Mouse (Mus musculus) olfactory bulb, adult 2 months (tissue): ENCODE results near the gene Havcr1. TPM values are rescaled to one million over a fixed set of nuclear protein-coding genes. Genes with fewer than 3 reads are reported as not detected.

Source experiments
- H3K27ac ChIP-seq: fragments of 200-500 bp; 2 replicates; pipeline ENCODE4 v1.5.1; 2012; ENCODE audit warnings: low read depth, low read length; ENCODE audit not compliant: insufficient read depth
- H3K4me1 ChIP-seq: fragments of 200-500 bp; 2 replicates; pipeline ENCODE4 v1.6.1; 2012; ENCODE audit warnings: low read length; ENCODE audit not compliant: control insufficient read depth, insufficient read depth
- H3K4me3 ChIP-seq: fragments of 200-500 bp; 2 replicates; pipeline ENCODE4 v1.5.1; 2012; ENCODE audit warnings: mild to moderate bottlenecking, low read depth, low read length, moderate library complexity; ENCODE audit not compliant: insufficient read depth
- CTCF ChIP-seq: fragments of 200-500 bp; IDR thresholded peaks from 2 replicates; pipeline ENCODE4 v1.5.1; 2012; ENCODE audit warnings: low read depth, mild to moderate bottlenecking, low read length, moderate library complexity; ENCODE audit not compliant: insufficient read depth
- POLR2A ChIP-seq: fragments of 200-500 bp; IDR thresholded peaks from 2 replicates; pipeline ENCODE4 v1.6.1; 2012; ENCODE audit warnings: mild to moderate bottlenecking, low read depth, low read length, moderate library complexity; ENCODE audit not compliant: insufficient read depth
- WGBS: fragments of 180-500 bp; shearing (Covaris S2); methylation state at CpG from one replicate; pipeline ENCODE4 v1.1.7; 2018; 5-methylcytosine and 5-hydroxymethylcytosine counted together
- polyA plus RNA-seq: library from polyadenylated mRNA; stranded (reverse); fragments of >200 nt; gene quantifications from 2 replicates; pipeline ENCODE4 v1.2.4, GENCODE M21; 2012; ENCODE audit warnings: low replicate concordance; ENCODE audit not compliant: missing spikeins, insufficient read depth, insufficient read length

Havcr1 gene
- polyA plus RNA-seq, 1 experiment, result not detected

GRCm38 (mm10) chr11:46804440-46804839 is 69.6 kb downstream of the Havcr1 start:
- TF ChIP-seq POLR2A, result no peak
- TF ChIP-seq CTCF, result no peak
- Histone ChIP-seq H3K27ac (no peak overlapping the region), H3K4me3 (no peak overlapping the region), H3K4me1 (no peaks in the 10 kb centered on the region)
- WGBS, result 88% methylated on average over 2 of the region's 2 CpGs

GRCm38 (mm10) chr11:46810511-46810910 is 75.6 kb downstream of the Havcr1 start, which contains the start of gene Timd4:
TSS of gene Timd4 (plus strand) at chr11:46810800.
- TF ChIP-seq POLR2A, result no peak
- no peak for TF ChIP-seq CTCF
- Histone ChIP-seq H3K4me3 (no peak within 1 kb of the TSS), H3K27ac (no peak within 1 kb of the TSS), H3K4me1 (no peaks in the 10 kb centered on the region)
- WGBS, result 91% methylated on average over 5 of the region's 5 CpGs

DNA sequence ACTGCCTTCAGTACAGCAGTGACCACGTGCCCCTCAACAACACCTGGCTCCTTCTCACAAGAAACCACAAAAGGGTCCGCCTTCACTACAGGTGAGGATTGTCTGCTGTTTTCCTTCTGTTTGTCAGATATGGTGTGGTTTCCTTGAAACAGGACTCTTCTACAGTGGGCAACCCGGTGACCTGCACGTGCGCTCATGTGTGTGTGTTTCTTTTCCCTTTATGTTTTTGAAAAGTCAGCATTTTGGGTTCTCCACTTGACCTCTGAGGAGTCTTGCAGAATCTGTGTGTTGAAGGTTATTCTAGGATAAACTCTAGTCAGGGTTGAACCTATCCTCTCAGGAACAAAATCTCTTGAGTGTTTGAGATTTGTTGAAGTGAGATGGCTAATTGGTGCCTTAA is 82.8 kb downstream of the Havcr1 start:
- no peak overlapping the region for H3K27ac ChIP-seq
- H3K4me3 ChIP-seq, result no peak overlapping the region
- WGBS, result 92% methylated on average over 5 of the region's 5 CpGs
- TF ChIP-seq POLR2A, result no peak
- TF ChIP-seq CTCF, result no peak
- H3K4me1 ChIP-seq, result no peaks in the 10 kb centered on the region

DNA sequence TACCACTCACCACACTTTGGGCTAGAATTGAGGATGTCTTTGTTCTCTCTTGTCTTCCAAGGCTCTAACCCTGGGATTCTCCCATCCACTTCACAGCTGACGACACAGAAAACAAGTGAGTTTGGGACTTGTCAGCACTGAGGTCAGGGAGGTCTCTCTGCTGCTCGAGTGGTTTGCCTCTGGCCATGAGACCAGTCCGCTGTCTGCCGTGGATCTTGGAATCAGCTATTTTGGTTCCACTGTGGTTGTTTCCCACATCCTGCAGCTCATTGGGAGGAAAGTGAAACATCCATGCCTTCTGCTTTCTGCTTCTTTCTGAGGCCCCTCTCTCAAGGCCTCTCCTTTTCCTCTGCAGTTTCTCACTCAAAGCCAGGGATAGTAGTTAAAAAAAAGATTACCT is 85.0 kb downstream of the Havcr1 start:
- no peak overlapping the region for H3K4me3 ChIP-seq
- H3K4me1 ChIP-seq, result no peaks in the 10 kb centered on the region
- TF ChIP-seq CTCF, result no peak
- no peak for TF ChIP-seq POLR2A
- WGBS, result 65% methylated on average over 4 of the region's 4 CpGs
- no peak overlapping the region for H3K27ac ChIP-seq

Other genes starting within 250 kb of the Havcr1 start
- not detected in 2 replicates for gene Gm12169, start 210.9 kb upstream of the Havcr1 start, polyA plus RNA-seq
- gene BC053393, start 163.5 kb upstream of the Havcr1 start, polyA plus RNA-seq, result not detected in 2 replicates
- not detected in 2 replicates for gene Dppa1, start 105.8 kb upstream of the Havcr1 start, polyA plus RNA-seq
- gene Timd2, start 28.0 kb upstream of the Havcr1 start, polyA plus RNA-seq, result not detected in 2 replicates
- gene Timd4, start 75.7 kb downstream of the Havcr1 start, polyA plus RNA-seq, result not detected in 2 replicates